ENCODE assay signal across 15 mouse cellular contexts in the genomic region with DNA sequence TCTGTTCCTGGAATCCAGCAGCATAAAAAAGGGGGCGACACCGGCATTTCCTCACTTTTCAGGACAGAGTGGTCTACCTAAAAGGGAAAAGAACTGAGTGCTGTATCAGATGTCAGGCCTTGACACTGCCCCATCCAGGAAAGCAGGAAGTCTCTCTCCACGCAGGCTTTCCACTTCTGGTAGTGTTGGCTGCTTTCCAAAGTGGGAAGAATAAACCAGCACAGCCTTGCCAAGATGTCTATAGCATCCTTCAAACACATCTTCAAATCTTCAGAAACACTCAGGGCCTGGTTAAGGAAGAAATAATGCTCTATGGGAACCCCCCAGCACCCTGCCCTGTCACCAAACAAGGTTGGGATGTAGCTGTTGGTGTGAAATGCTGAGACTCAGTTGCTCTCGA.
DNase-seq lines count a peak whose midpoint lies in the region; ATAC-seq and TF ChIP-seq lines count a peak whose summit lies in the region.
"Had no signal": no experiment of that assay in that cellular context is flagged by ENCODE, and none has a peak within 500 bp of the region (broad histone marks: within the 10 kb centered on the region; RNA-seq: fewer than 3 reads in every experiment).

No protein-coding gene starts in this region.

- H3K4me2 ChIP-seq in embryonic facial prominence, embryonic 13.5 days: no peak overlapping the region
- H3K4me2 ChIP-seq in kidney, embryonic 15.5 days: no peak overlapping the region
- H3K4me2 ChIP-seq: embryonic facial prominence, embryonic 15.5 days; forebrain, embryonic 13.5 days; heart, embryonic 15.5 days; limb, embryonic 13.5 days; neural tube, embryonic 13.5 days had no signal

- no peak for TF ChIP-seq CTCF in gastrocnemius, adult 2 months (IDR thresholded peaks at IDR 0.05)

- no peaks in the 10 kb centered on the region for H3K9me3 ChIP-seq in embryonic facial prominence, embryonic 13.5 days
- H3K9me3 ChIP-seq in embryonic facial prominence, embryonic 10.5 days: no peaks in the 10 kb centered on the region
- no peaks in the 10 kb centered on the region for H3K9me3 ChIP-seq in kidney, embryonic 15.5 days (replicated peaks)
- H3K9me3 ChIP-seq: embryonic facial prominence, embryonic 15.5 days; forebrain, embryonic 13.5 days; heart, embryonic 15.5 days; limb, embryonic 13.5 days; neural tube, embryonic 13.5 days had no signal

- DNase-seq in embryonic facial prominence, embryonic 10.5 days (ENCODE audit: low spot score): no peak
- no peak for DNase-seq in kidney, postnatal 4 days
- DNase-seq in MN1 (ENCODE audit: low spot score): peak; percentile 49
- DNase-seq in kidney, postnatal 36 days: peak; percentile 14 to 29
- no peak for DNase-seq in gastrocnemius, adult 2 months
- DNase-seq in T-cell, adult 2 months (ENCODE audit: low spot score): no peak
- DNase-seq: cerebellum, postnatal 36 days had no signal

- no peak overlapping the region for H3K9ac ChIP-seq in embryonic facial prominence, embryonic 13.5 days
- no peak overlapping the region for H3K9ac ChIP-seq in kidney, embryonic 15.5 days
- H3K9ac ChIP-seq: embryonic facial prominence, embryonic 15.5 days; forebrain, embryonic 13.5 days; heart, embryonic 15.5 days; limb, embryonic 13.5 days; neural tube, embryonic 13.5 days had no signal

- intact Hi-C loops in gastrocnemius, adult 2 months (cut with DNase I): no loop called here

- 47% methylated on average over 4 of the region's 4 CpGs for WGBS in embryonic facial prominence, embryonic 13.5 days
- 76% methylated on average over 4 of the region's 4 CpGs for WGBS in embryonic facial prominence, embryonic 10.5 days
- WGBS in kidney, embryonic 15.5 days: 50% methylated on average over 4 of the region's 4 CpGs

- peaks cover 4% of the 10 kb centered on the region for H3K4me1 ChIP-seq in embryonic facial prominence, embryonic 13.5 days
- no peaks in the 10 kb centered on the region for H3K4me1 ChIP-seq in embryonic facial prominence, embryonic 10.5 days
- no peaks in the 10 kb centered on the region for H3K4me1 ChIP-seq in kidney, embryonic 15.5 days
- H3K4me1 ChIP-seq: neural tube, embryonic 13.5 days had no signal

- H3K4me3 ChIP-seq in embryonic facial prominence, embryonic 13.5 days: no peak overlapping the region
- no peak overlapping the region for H3K4me3 ChIP-seq in embryonic facial prominence, embryonic 10.5 days
- H3K4me3 ChIP-seq in kidney, embryonic 15.5 days (replicated peaks): no peak overlapping the region
- no peak overlapping the region for H3K4me3 ChIP-seq in gastrocnemius, adult 2 months
- H3K4me3 ChIP-seq: embryonic facial prominence, embryonic 15.5 days; forebrain, embryonic 13.5 days; heart, embryonic 15.5 days; limb, embryonic 13.5 days; neural tube, embryonic 13.5 days had no signal

- no peaks in the 10 kb centered on the region for H3K36me3 ChIP-seq in embryonic facial prominence, embryonic 13.5 days
- H3K36me3 ChIP-seq in embryonic facial prominence, embryonic 10.5 days (replicated peaks): no peaks in the 10 kb centered on the region
- no peaks in the 10 kb centered on the region for H3K36me3 ChIP-seq in kidney, embryonic 15.5 days
- H3K36me3 ChIP-seq: embryonic facial prominence, embryonic 15.5 days; heart, embryonic 15.5 days; limb, embryonic 13.5 days; neural tube, embryonic 13.5 days had no signal

- H3K27ac ChIP-seq in embryonic facial prominence, embryonic 13.5 days: peak overlapping the region; percentile 22; the same call in 1 of the 2 replicates
- H3K27ac ChIP-seq in embryonic facial prominence, embryonic 10.5 days (replicated peaks): no peak overlapping the region
- H3K27ac ChIP-seq in kidney, embryonic 15.5 days: peak overlapping the region; percentile 56; the same call in 1 of the 2 replicates
- H3K27ac ChIP-seq in gastrocnemius, adult 2 months: no peak overlapping the region
- H3K27ac ChIP-seq: embryonic facial prominence, embryonic 15.5 days; forebrain, embryonic 13.5 days; heart, embryonic 15.5 days; limb, embryonic 13.5 days; neural tube, embryonic 13.5 days had no signal

- ATAC-seq in embryonic facial prominence, embryonic 13.5 days (ENCODE audit: insufficient number of reproducible peaks, insufficient read depth, low FRiP score, low TSS enrichment, low read depth): no peak
- no peak for ATAC-seq in kidney, embryonic 15.5 days (replicated peaks; ENCODE audit: low FRiP score)
- ATAC-seq: activated CD4-positive, CD25-positive, alpha-beta regulatory T cell, adult 4 months; forebrain, embryonic 13.5 days had no signal

- 0 out of 2 replicates have a peak, but pooled peaks cover 4% of the 10 kb centered on the region for H3K27me3 ChIP-seq in embryonic facial prominence, embryonic 13.5 days
- no peaks in the 10 kb centered on the region for H3K27me3 ChIP-seq in embryonic facial prominence, embryonic 10.5 days (replicated peaks; ENCODE audit: low read depth, poor library complexity, severe bottlenecking)
- no peaks in the 10 kb centered on the region for H3K27me3 ChIP-seq in kidney, embryonic 15.5 days
- H3K27me3 ChIP-seq: embryonic facial prominence, embryonic 15.5 days; forebrain, embryonic 13.5 days; heart, embryonic 15.5 days; limb, embryonic 13.5 days; neural tube, embryonic 13.5 days had no signal

Comparison
In these comparisons a context has a peak if more than half of its experiments do, and no peak if none do; other contexts are left out.
1. H3K27ac ChIP-seq: peak in embryonic facial prominence, embryonic 13.5 days (single experiment) and kidney, embryonic 15.5 days (single experiment); none in embryonic facial prominence, embryonic 10.5 days (single experiment) and gastrocnemius, adult 2 months (single experiment).
2. DNase-seq: peak in MN1 (single experiment) and kidney, postnatal 36 days (2 of 2); none in embryonic facial prominence, embryonic 10.5 days (single experiment), kidney, postnatal 4 days (0 of 2), gastrocnemius, adult 2 months (single experiment) and T-cell, adult 2 months (single experiment).